Comparison of ENCODE assay signal across 8 mouse cellular contexts in the genomic region with DNA sequence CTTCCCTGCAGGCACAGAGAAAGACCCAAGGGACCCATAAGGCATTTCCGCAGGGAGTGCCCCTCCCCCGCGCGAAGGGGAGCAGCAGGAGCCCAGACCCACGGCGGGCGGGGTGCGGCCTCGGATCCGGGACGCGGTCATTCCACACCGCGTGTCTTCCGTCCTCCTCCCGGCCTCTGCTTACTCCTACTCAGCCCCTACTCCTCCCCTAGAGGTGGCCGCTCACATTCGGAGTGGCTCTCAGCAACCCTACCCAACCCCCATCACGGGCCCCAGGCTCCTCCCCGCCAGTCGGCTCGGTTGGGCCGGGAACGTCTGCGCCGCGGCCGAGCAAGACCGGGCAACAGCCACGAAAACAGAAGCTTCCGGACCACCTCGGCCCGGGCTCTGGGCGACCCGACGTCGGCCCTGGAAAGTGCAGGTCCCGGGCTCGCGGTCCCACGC. TPM values are rescaled to one million over a fixed set of nuclear protein-coding genes. Genes with fewer than 3 reads are reported as not detected.
DNase-seq lines count a peak whose midpoint lies in the region; ATAC-seq and TF ChIP-seq lines count a peak whose summit lies in the region.

No protein-coding gene starts in this region.

- H3K27ac ChIP-seq in embryonic fibroblast, embryonic 13.5 days (ENCODE audit: insufficient read depth, low read length) = peak overlapping the region; percentile 97
- H3K27ac ChIP-seq in heart, embryonic 14.5 days (replicated peaks in 1 of 2; ENCODE audit: control insufficient read depth in 1 of 2, insufficient read depth in 1 of 2, low read depth in 2 of 2, low read length in 2 of 2) = peak overlapping the region; percentile 73 to 95
- peak overlapping the region; percentile 96 for H3K27ac ChIP-seq in lung, postnatal 0 days (ENCODE audit: low read length)

- DNase-seq in CD4-positive helper T cell, adult 2 months (ENCODE audit: low read depth, low spot score) = peak; percentile 75
- DNase-seq in adrenal gland, postnatal 36 days = peak; percentile 79 to 88
- peak; percentile 87 for DNase-seq in kidney, postnatal 14 days
- peak; percentile 85 for DNase-seq in lung, postnatal 0 days (ENCODE audit: low spot score)
- peak; percentile 71 for DNase-seq in ovary, postnatal 36 days (ENCODE audit: low spot score)
- DNase-seq in thymus, postnatal 4 days = peak; percentile 81

- no peaks in the 10 kb centered on the region for H3K9me3 ChIP-seq in heart, embryonic 14.5 days (ENCODE audit: control insufficient read depth, low read length)
- no peaks in the 10 kb centered on the region for H3K9me3 ChIP-seq in lung, postnatal 0 days (ENCODE audit: low read length)

- peak overlapping the region; percentile 89 for H3K4me3 ChIP-seq in embryonic fibroblast, embryonic 13.5 days (ENCODE audit: insufficient read depth, low read length)
- peak overlapping the region; percentile 72 to 85 for H3K4me3 ChIP-seq in heart, embryonic 14.5 days (ENCODE audit: control insufficient read depth in 1 of 2, insufficient read depth in 1 of 2, low read depth in 1 of 2, low read length in 2 of 2)
- H3K4me3 ChIP-seq in lung, postnatal 0 days (ENCODE audit: low read depth, low read length) = peak overlapping the region; percentile 90

- H3K4me1 ChIP-seq in embryonic fibroblast, embryonic 13.5 days (ENCODE audit: control insufficient read depth, insufficient read depth, low read length) = peaks cover 17% of the 10 kb centered on the region; the same call in 1 of the 2 replicates
- H3K4me1 ChIP-seq in heart, embryonic 14.5 days (ENCODE audit: control insufficient read depth in 2 of 2, insufficient read depth in 2 of 2, low read length in 2 of 2) = peaks cover 16 to 30% of the 10 kb centered on the region in 2 experiments
- peaks cover 17% of the 10 kb centered on the region; the same call in 1 of the 2 replicates for H3K4me1 ChIP-seq in lung, postnatal 0 days (ENCODE audit: insufficient read depth, low read depth, low read length)

- H3K27me3 ChIP-seq in heart, embryonic 14.5 days (ENCODE audit: control insufficient read depth, insufficient read depth, low read length) = no peaks in the 10 kb centered on the region
- H3K27me3 ChIP-seq in lung, postnatal 0 days (replicated peaks; ENCODE audit: insufficient read depth, low read length) = no peaks in the 10 kb centered on the region

- peaks cover 46% of the 10 kb centered on the region for H3K36me3 ChIP-seq in heart, embryonic 14.5 days (ENCODE audit: control insufficient read depth, insufficient read depth, low read length)
- peaks cover 18% of the 10 kb centered on the region for H3K36me3 ChIP-seq in lung, postnatal 0 days (ENCODE audit: insufficient read depth, low read length)

- peak; percentile 44 for ATAC-seq in heart, embryonic 14.5 days (ENCODE audit: insufficient number of reproducible peaks, insufficient read depth, low FRiP score, low read depth)
- peak; percentile 53 for ATAC-seq in lung, postnatal 0 days

- TF ChIP-seq EP300 in lung, postnatal 0 days (IDR thresholded peaks at IDR 0.05) = no peak

- TF ChIP-seq POLR2A in embryonic fibroblast, embryonic 13.5 days (IDR thresholded peaks at IDR 0.05; ENCODE audit: low read depth, low read length) = no peak

- peak overlapping the region; percentile 92 for H3K9ac ChIP-seq in heart, embryonic 14.5 days (ENCODE audit: low read length)
- H3K9ac ChIP-seq in lung, postnatal 0 days (replicated peaks; ENCODE audit: low read depth) = peak overlapping the region; percentile 64

- WGBS in heart, embryonic 14.5 days = under 1% methylated on average over 41 of the region's 41 CpGs
- 3% methylated on average over 34 of the region's 41 CpGs for WGBS in lung, postnatal 0 days

- H3K4me2 ChIP-seq in heart, embryonic 14.5 days (ENCODE audit: low read length) = peak overlapping the region; percentile 84
- peak overlapping the region; percentile 85 for H3K4me2 ChIP-seq in lung, postnatal 0 days (replicated peaks; ENCODE audit: low read depth, low read length)

- no peak for TF ChIP-seq CTCF in embryonic fibroblast, embryonic 13.5 days (IDR thresholded peaks at IDR 0.05; ENCODE audit: borderline replicate concordance, insufficient read depth, low read length)
- TF ChIP-seq CTCF in lung, postnatal 0 days (IDR thresholded peaks at IDR 0.05) = peak; percentile 17

RNA-seq across cellular contexts. Expression of a gene that starts 0.7 kb away (rescaled TPM):
- 10 to 100 TPM; 74.7 to 76.3 TPM for total RNA-seq in adrenal gland, postnatal 36 days (2021)
- polyA plus RNA-seq in embryonic fibroblast, embryonic 13.5 days (2011; ENCODE audit: insufficient read length, low read depth, missing spikeins) = 77.9 and 82.0 TPM in 2 replicates
- 44.5 and 45.3 TPM in 2 replicates for polyA plus RNA-seq in heart, embryonic 14.5 days (2014; fragmentation: Nextera tagmentation; extraction: Ambion mirVana)
- polyA plus RNA-seq in lung, postnatal 0 days (2015; fragmentation: Nextera tagmentation; extraction: Ambion mirVana) = 62.8 and 68.7 TPM in 2 replicates

RNA-seq across cellular contexts. Expression of a gene that starts 8.2 kb away (rescaled TPM):
- 10 to 100 TPM; 12.8 to 14.9 TPM for total RNA-seq in adrenal gland, postnatal 36 days (2021)
- 20.2 and 26.4 TPM in 2 replicates for polyA plus RNA-seq in embryonic fibroblast, embryonic 13.5 days (2011; ENCODE audit: insufficient read length, low read depth, missing spikeins)
- 12.1 and 12.2 TPM in 2 replicates for polyA plus RNA-seq in heart, embryonic 14.5 days (2014; fragmentation: Nextera tagmentation; extraction: Ambion mirVana)
- 12.6 and 15.6 TPM in 2 replicates for polyA plus RNA-seq in lung, postnatal 0 days (2015; fragmentation: Nextera tagmentation; extraction: Ambion mirVana)

RNA-seq across cellular contexts. Expression of a gene that starts 8.7 kb away (rescaled TPM):
- 10 to 100 TPM; 13.0 to 18.9 TPM for total RNA-seq in adrenal gland, postnatal 36 days (2021)
- polyA plus RNA-seq in embryonic fibroblast, embryonic 13.5 days (2011; ENCODE audit: insufficient read length, low read depth, missing spikeins) = 2.1 and 2.6 TPM in 2 replicates
- polyA plus RNA-seq in heart, embryonic 14.5 days (2014; fragmentation: Nextera tagmentation; extraction: Ambion mirVana) = 23.7 and 27.7 TPM in 2 replicates
- 51.8 and 53.5 TPM in 2 replicates for polyA plus RNA-seq in lung, postnatal 0 days (2015; fragmentation: Nextera tagmentation; extraction: Ambion mirVana)

RNA-seq across cellular contexts. Expression of a gene that starts 28.7 kb away (rescaled TPM):
- not detected for total RNA-seq in adrenal gland, postnatal 36 days (2021)
- polyA plus RNA-seq in embryonic fibroblast, embryonic 13.5 days (2011; ENCODE audit: insufficient read length, low read depth, missing spikeins) = not detected in 2 replicates
- 0.68 TPM in 1 of 2 replicates, not detected in the other for polyA plus RNA-seq in heart, embryonic 14.5 days (2014; fragmentation: Nextera tagmentation; extraction: Ambion mirVana)
- 0.30 TPM in 2 replicates for polyA plus RNA-seq in lung, postnatal 0 days (2015; fragmentation: Nextera tagmentation; extraction: Ambion mirVana)

RNA-seq across cellular contexts. Expression of a gene that starts 44.9 kb away (rescaled TPM):
- 10 to 100 TPM; 26.7 to 32.5 TPM for total RNA-seq in adrenal gland, postnatal 36 days (2021)
- 26.1 and 36.6 TPM in 2 replicates for polyA plus RNA-seq in embryonic fibroblast, embryonic 13.5 days (2011; ENCODE audit: insufficient read length, low read depth, missing spikeins)
- polyA plus RNA-seq in heart, embryonic 14.5 days (2014; fragmentation: Nextera tagmentation; extraction: Ambion mirVana) = 38.0 and 42.7 TPM in 2 replicates
- 60.9 and 63.5 TPM in 2 replicates for polyA plus RNA-seq in lung, postnatal 0 days (2015; fragmentation: Nextera tagmentation; extraction: Ambion mirVana)

Comparison
In these comparisons a context has a peak if more than half of its experiments do, and no peak if none do; other contexts are left out.
1. Peak in every context shown above with its lines: DNase-seq, ATAC-seq, H3K4me3 ChIP-seq and H3K27ac ChIP-seq.